Mouse (Mus musculus): ENCODE measurements around the gene 4930558K02Rik.

DNA sequence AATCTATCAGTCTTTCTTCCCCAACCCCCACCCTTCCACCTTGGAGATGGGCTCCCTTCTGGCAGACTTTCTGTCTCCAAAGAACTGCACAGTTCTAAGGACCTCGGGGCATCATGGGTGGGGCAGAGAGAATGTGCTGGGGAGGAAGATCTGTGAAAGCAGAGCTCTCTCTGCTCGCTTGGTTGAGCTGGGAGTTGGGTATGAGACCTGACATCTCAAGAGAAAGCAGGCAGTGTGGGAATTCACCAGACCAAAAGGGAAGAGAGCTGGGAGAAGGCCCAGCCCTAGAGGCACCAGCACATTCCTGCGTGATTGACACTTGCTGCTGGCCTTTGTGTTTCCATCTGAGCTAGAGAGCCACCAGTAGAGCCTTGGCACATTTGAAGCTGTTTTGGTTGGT is 63.4 kb downstream of the 4930558K02Rik start:
- TF ChIP-seq CTCF (IDR thresholded peaks at IDR 0.05; ENCODE audit: low read depth, low read length) (no peak), POLR2A (IDR thresholded peaks at IDR 0.05; ENCODE audit: extremely low read depth, insufficient read depth, low read length) (no peak)

All from liver, adult 2 months (tissue).